Mouse (Mus musculus) fibroblast of lung, adult 2 months (primary cell): ENCODE measurements around the gene Prelid1.

Source experiments
- DNase-seq: peaks from one replicate; pipeline ENCODE4 v3.0.0-alpha.2; 2011; ENCODE audit warnings: low read depth

Prelid1 gene

GRCm38 (mm10) chr13:55332331-55332730, 12.0 kb downstream of the Prelid1 start:
- no peak for DNase-seq

GRCm38 (mm10) chr13:55335701-55336100, 15.4 kb downstream of the Prelid1 start:
- no peak for DNase-seq

- DNase-seq, result no peak
Measured at GRCm38 (mm10) chr13:55337341-55337975, 17.2 kb downstream of the Prelid1 start.

- DNase-seq, result no peak
Measured at GRCm38 (mm10) chr13:55338131-55339054, 18.1 kb downstream of the Prelid1 start.

GRCm38 (mm10) chr13:55339259-55339658, 19.0 kb downstream of the Prelid1 start:
- no peak for DNase-seq

GRCm38 (mm10) chr13:55342469-55342868, 22.2 kb downstream of the Prelid1 start:
- no peak for DNase-seq

GRCm38 (mm10) chr13:55344286-55344685, 24.0 kb downstream of the Prelid1 start:
- DNase-seq, result no peak

GRCm38 (mm10) chr13:55346745-55347144, 26.4 kb downstream of the Prelid1 start:
- no peak for DNase-seq

- no peak for DNase-seq
Measured at GRCm38 (mm10) chr13:55361145-55361544, 40.8 kb downstream of the Prelid1 start.

GRCm38 (mm10) chr13:55361974-55362452, 41.7 kb downstream of the Prelid1 start:
- DNase-seq, result peak; percentile 2

GRCm38 (mm10) chr13:55362453-55363060, 42.3 kb downstream of the Prelid1 start, which contains the start of gene Lman2:
Lman2 (minus strand) TSS chr13:55362783.
- peak; percentile 99 for DNase-seq

GRCm38 (mm10) chr13:55368401-55368800, 48.1 kb downstream of the Prelid1 start:
- DNase-seq, result no peak

GRCm38 (mm10) chr13:55369531-55370114, 49.3 kb downstream of the Prelid1 start, which contains the start of gene Rgs14:
Rgs14 (plus strand) TSS chr13:55369732.
- no peak for DNase-seq

GRCm38 (mm10) chr13:55370234-55370633, 49.9 kb downstream of the Prelid1 start:
- no peak for DNase-seq

- no peak for DNase-seq
Measured at GRCm38 (mm10) chr13:55371007-55371681, 50.8 kb downstream of the Prelid1 start.

- no peak for DNase-seq
Measured at GRCm38 (mm10) chr13:55371740-55372139, 51.4 kb downstream of the Prelid1 start.

GRCm38 (mm10) chr13:55374206-55374924, 54.1 kb downstream of the Prelid1 start:
- DNase-seq, result no peak
